Mouse (Mus musculus) cerebellum, adult 18-20 months (tissue): ENCODE data around the gene Hoxc13.

Source experiments
- DNase-seq, 2 experiments: peaks; one replicate each; pipeline ENCODE4 v3.0.0; 2021

Hoxc13 gene

GRCm38 (mm10) chr15:102921053-102922011 is at the start of gene Hoxc13:
Gene Hoxc13 (plus strand): TSS chr15:102921103.
- DNase-seq, result no peak

DNA sequence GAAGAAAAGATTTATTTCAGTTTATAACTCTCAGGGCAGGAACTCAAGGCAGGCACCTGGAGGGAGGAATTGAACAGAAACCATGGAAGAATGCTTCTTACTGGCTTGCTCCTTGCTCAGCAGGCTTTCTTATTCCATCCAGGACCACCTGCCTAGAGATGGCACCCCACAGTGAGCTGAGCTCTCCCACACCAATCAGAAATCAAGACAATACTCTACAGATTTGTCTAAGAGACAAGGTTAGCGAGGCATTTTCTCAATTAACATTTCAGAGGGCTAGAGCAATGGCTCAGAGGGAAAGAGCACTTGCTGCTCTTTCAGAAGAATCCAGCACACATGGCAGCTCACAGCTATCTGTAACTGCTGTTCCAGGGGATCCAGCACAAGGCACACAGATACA is 35.1 kb upstream of the Hoxc13 start:
- no peak for DNase-seq

DNA sequence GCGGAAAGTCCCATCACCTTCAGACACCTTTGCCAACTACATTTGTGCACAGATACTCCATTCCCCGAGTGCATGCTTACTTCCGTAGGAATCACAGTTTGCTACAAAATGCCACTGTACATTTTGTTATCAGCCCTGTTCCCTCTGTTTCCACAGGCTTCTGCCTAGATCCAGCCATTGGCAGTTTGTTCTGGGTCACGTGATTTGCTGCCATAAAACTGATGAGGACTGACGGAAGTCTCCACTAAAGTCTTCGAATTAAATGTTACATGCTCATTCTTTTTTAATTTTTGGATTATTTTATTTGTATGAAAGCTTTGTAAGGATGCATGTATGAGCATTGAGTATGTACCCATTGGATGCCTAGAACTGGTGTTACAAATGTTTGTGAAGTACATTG is 25.8 kb upstream of the Hoxc13 start:
- no peak for DNase-seq

- no peak for DNase-seq
Measured at GRCm38 (mm10) chr15:102904946-102905345, 16.0 kb upstream of the Hoxc13 start.

DNA sequence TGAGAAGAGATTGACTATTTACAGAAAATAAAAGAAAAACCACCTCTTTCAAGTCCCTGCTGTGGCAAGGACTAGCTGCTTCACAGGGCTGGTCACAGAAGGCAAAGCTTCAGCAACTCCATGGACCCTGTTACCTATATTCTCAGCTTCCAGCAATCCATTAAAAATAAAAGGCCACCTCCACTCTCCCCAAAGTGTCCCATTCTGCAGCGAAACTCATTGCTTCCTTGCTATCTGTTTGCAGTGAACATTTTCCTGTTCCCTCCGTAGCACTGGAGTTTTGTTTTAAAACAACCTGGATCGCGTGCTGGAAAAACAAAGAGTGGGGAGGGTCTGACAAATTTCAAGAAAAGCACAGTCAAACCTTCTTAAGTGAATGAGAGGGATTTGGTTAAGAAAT is 11.4 kb upstream of the Hoxc13 start:
- no peak for DNase-seq

- no peak for DNase-seq
Measured at GRCm38 (mm10) chr15:102910038-102910437, 10.9 kb upstream of the Hoxc13 start.

DNA sequence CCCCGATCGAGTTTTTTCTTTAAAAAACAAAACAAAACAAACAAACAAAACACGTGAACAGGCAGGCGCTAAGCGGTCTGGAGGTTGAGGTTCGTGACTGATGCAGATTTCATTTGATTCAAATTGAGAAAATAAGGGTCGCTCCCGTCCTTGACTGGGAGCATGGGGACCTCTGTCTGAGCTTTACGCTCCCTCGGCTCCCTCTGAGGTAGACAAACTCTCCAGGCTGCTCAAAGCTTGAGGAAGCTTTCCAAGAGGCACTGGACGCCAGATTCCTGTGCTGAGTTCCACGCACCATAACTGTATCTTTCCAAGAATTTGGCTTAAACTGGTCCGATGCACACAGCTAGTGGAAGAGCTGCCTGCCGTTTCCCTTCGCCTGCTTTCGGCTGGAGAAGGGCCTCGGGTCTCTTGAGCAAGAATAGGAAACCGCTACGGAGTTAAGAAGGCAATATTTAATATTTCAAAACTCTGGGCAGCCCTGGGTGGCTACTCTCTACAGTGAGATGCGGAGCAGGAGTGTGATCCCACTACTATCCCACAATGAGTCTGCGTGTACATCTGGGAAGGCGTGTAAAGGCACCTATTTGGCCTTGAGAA is 10.3 kb upstream of the Hoxc13 start:
- DNase-seq, result no peak

- DNase-seq, result no peak
Measured at GRCm38 (mm10) chr15:102913038-102913585, 7.8 kb upstream of the Hoxc13 start.

DNA sequence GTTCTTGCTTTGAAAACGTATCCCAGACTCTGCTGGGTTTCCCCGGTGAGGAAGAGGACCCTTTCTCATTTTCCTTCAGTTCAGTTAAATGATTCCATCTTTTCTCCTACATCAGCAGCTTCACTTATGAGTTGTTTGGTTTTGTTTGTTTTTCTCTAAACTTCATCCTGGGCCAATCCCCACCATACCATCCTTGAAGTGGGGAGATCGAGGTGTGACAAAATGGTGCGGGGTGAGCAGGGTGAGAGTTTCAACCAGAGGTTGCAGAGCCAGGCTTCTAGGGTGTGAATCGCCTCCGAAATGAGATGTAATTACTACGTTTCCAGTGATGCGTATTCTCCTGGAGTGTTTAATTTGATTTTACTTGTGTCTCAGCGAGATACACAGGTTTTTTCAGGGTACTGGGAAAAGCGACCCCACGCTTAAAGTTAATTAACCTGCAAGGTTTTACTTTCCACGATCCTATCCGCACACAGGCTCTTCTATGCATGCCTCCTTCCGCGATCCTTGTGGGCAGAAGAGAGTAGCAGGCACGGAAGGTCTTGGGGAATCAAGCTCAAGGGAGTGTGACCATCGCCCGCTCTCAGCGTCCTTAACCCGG is 2.8 kb upstream of the Hoxc13 start:
- DNase-seq, result no peak

GRCm38 (mm10) chr15:102918611-102919265 is 2.2 kb upstream of the Hoxc13 start:
- DNase-seq, result no peak

DNA sequence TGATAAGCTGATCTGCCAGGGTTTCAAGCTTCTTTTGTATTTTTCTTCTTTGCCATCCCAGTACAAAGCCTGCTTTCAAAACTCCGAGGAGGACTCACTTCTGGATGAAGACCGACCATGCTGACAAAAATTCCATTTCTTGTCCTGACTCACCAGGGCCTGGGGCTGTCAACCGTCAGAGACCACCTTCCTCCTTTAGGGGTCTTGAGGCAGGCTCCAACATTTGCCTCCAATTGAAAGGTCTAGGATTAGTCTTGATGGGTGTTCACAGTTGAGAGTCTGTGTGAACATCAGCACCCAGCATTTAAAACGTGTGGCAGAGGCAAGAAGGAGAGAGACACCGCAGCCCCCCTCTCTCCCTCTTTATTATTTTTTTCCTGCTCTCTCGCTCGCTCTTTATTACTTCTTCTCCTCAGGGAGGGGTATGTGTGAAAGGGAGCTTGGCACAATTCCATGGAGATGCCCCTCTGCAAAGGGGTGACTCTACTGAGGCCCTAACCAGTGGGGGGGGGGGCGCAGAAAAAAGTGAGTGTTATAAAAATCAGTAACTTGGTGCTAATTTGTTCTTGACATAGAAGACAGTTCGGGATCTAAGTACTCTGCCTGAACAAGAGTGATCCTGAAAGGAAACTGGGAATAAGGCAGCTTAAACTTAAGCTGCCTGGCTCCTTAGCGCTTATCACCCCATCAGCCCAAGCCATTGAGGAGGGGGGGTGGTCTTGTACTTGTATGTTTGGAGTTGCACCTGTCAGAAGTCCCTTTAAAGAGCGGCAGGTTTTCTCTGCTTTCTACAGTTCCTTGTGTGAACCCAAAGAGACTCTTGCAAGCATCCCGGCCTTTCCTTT is 1.3 kb upstream of the Hoxc13 start:
- no peak for DNase-seq

DNA sequence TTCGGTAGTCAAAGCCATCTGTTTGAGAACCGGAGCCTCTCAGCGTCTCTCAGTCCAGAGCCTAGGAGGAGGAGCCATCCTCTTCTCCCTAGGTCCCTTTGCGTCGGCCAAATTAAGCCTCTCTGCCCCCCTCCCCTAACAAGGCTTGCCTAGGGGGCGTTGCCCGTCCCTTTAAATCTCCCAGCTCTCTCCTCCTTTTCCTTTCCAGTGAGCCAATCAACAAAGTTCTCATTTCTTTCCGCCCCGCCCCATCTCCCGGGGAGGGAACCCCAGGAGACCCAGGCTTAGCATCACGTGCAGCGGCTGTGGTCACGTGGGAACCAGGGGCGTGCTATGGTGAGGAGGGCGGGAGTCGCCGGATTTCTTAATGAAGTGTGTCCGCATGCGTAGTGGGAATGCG is 284 bp upstream of the Hoxc13 start:
- no peak for DNase-seq

DNA sequence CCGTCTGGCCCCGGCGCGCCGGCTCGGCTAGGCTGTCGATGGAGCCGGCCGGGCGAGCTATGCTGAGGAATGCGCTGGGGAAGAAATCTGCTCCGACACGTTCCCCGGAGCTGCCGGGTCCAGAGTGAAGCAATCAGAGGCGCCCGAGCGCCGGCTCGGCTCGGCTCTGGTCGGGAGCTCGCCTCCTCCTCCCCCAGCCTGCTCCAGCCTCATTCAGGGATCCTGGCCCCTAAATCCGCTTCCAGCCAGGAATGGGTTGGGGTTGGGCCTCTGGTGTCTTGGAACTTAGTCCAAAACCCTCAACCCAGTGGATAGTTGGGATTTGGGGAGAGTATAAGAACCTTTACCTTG is 1.1 kb downstream of the Hoxc13 start:
- DNase-seq, result no peak

DNA sequence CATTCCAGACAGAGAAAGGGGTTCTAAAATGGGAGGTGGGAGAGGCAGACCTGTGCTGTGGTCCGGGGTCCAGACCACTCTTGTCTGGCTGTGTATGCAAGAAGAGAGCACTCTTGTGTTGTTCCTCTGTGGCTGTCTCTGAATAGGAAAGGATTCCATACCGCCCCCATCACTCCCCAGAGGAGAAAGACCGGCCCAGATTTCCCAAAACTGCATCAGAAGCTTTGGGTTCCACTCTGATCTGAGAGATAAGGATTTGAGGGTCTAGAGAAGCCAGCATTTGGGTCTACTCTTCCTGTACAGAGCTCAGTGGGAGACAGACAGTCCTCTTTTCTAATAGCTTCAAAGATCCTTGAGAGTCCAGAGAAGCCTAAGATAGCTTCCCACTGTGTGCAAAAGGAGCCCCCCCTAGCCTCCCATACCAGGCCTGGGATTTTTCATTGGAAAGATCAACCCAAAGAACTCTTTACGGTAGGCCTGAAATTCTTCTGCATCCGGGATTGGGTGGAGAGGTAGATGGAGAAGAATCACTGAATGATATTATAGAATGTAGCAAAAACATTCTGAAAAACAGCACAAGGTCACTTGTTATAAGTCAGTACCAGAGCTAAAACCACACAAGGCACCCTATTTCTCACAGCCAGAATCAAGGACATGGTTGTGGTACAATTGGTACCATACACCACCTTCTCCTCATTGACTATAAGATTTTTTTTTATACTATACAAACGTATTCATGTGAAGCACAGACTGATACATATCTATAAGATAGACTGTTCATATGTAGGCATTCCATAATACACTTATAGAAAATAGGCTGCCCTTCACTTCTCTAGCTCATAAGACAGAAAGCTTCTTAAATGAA is 2.0 kb downstream of the Hoxc13 start:
- DNase-seq, result no peak

GRCm38 (mm10) chr15:102927032-102927645 is 6.2 kb downstream of the Hoxc13 start:
- no peak for DNase-seq

DNA sequence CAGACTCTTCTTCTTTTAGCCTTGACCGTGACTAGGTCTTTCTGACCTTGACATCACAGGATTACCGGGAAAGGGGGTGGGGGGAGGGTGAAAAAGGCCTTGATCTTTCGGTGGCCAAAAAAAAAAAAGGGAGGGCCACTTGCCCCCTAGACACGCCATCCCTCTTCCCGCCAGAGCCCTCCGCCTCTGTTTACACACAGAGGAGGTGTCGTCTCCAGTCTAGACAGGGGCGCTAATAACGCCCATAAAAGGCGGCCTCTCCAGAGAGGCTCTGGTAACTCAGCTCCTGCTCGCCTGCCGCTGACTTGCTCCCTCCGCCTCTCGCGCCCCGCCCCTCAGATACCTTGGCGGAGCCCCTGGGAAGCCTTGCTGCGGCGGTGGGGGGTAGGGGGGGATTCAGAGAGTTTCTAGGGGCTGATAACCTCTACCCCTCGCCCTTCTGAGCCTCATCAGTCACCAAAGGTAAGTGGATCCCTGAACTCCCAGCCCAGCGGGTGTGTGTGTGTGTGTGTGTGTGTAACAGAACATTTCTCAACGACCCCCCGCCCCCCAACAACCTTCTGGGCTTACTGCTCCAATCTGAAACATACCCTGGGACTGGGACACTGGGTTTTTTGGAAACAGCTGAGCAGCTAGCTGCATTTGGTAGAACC is 10.9 kb downstream of the Hoxc13 start:
- no peak for DNase-seq

GRCm38 (mm10) chr15:102934438-102934837 is 13.5 kb downstream of the Hoxc13 start:
- DNase-seq, result no peak

DNA sequence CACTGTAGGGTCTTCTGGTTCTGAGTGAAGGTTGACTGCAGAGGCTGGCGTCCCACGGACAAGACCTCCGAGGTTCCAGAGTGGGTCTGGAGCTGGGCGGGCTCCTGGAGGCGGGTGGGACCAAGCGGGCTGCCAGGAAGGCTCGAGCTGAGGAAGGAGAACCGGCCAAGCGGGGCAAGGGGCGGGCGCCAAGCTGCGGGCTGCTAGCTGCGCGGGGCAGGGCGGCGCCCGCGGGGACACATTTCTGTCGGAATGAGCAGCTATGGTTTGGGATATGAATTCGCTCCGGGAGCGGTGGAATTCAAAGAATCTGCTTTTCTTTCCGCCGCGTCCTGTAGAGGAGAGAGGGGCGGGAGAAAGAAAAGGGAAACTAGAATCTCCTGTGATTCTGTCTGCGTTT is 14.0 kb downstream of the Hoxc13 start:
- no peak for DNase-seq

DNA sequence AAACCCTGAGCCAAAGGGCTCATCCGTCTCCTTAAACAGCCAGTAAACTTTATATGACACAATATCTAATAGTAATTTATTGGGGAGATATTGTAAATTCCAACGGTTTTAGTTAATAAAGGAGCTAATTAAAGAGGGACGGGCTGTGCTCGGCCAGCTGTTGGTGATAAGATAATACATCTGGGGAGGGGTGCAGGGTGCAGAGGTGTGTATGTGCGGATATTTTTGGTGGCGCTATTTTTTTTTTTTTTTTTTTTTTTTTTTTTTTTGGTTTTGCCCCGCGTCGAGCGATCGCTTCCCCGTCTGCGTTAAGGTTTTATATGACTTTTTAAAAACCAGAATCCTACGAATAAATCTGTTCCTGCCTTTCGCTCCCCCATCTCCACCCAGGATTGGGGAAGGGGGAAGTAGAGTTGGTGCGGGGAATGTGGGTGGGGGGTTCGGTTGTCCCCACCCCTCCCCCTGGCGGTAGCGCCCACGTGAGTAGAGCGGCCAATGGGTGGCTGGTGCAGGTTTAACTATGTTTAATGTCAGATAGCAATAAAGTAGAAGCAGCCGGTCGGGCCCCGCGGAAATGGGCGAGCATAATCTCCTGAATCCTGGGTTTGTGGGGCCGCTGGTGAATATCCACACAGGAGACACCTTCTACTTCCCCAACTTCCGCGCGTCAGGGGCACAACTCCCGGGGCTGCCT is 15.5 kb downstream of the Hoxc13 start, which contains the start of gene Hoxc12:
Gene Hoxc12, plus strand, starts transcription at position 479 of the 694 bp plus-strand sequence.
- DNase-seq, result no peak
